Mouse (Mus musculus) heart, embryonic 10.5 days (tissue): ENCODE measurements around the gene Gga2. TPM values are rescaled to one million over a fixed set of nuclear protein-coding genes. Genes with fewer than 3 reads are reported as not detected.

Source experiments
- DNase-seq: peaks from one replicate; pipeline ENCODE4 v3.0.0-alpha.2; 2017; ENCODE audit warnings: low spot score
- H3K27ac ChIP-seq: fragments of 300-500 bp; sonication (generic); 2 replicates; pipeline ENCODE4 v1.5.1; 2016; ENCODE audit warnings: mild to moderate bottlenecking
- H3K27me3 ChIP-seq: fragments of 300-500 bp; sonication (generic); 2 replicates; pipeline ENCODE4 v1.6.1; 2016; ENCODE audit warnings: mild to moderate bottlenecking; ENCODE audit not compliant: poor library complexity, insufficient read depth, severe bottlenecking
- H3K36me3 ChIP-seq: fragments of 300-500 bp; sonication (generic); 2 replicates; pipeline ENCODE4 v1.6.1; 2016; ENCODE audit warnings: mild to moderate bottlenecking, moderate library complexity
- H3K4me1 ChIP-seq: fragments of 300-500 bp; sonication (generic); 2 replicates; pipeline ENCODE4 v1.6.1; 2016; ENCODE audit warnings: mild to moderate bottlenecking
- H3K4me3 ChIP-seq: fragments of 300-500 bp; sonication (generic); 2 replicates; pipeline ENCODE4 v1.5.1; 2016; ENCODE audit warnings: mild to moderate bottlenecking, moderate library complexity
- H3K9me3 ChIP-seq: fragments of 300-500 bp; sonication (generic); 2 replicates; pipeline ENCODE4 v1.6.1; 2016; ENCODE audit warnings: mild to moderate bottlenecking, moderate library complexity
- WGBS: fragments of 180-500 bp; shearing (Covaris S2); methylation state at CpG from one replicate; pipeline ENCODE4 v1.1.7; 2016; 5-methylcytosine and 5-hydroxymethylcytosine counted together
- polyA plus RNA-seq: library from polyadenylated mRNA; unstranded; fragments of >200 nt; fragmentation: Nextera tagmentation; extraction: Ambion mirVana; gene quantifications from 2 replicates; pipeline ENCODE4 v1.2.1, GENCODE M21; 2016

Gene Gga2
- 93.6 and 114 TPM in 2 replicates for polyA plus RNA-seq

DNA sequence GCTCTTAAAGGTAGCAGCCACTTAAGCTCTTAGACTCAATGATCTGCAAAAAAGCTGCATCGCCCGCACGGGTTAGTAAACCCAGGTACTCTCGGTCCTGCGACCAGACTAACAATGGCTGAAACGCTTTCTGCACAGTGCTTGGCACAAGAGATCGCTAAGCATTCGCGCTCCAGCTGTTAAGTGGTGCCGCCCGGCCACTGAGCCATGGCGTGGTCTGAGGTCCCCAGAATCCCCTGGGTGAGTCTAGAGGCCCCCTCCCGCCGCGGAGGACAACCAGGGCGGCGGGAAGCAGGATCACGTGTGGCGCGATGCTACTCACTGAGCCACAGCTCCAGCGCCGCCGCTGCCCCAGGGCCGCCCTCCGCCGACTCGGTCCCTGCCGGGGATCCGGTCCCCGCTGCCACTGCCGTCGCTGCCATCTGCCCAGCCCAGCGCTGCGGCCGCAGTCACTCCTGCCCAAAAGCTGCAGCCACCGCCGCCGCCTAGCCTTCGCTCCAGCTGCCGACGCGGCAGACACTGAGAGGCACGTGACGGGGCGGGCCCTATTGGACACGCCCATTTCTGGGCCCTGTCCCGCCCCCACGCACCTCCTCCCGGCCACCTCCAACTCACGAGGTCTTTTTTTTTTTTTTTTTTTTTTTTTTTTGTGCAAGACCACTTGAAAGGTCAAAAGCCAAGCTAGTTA is at the start of gene Gga2:
TSS of gene Gga2 (minus strand) at position 556 of the 688 bp plus-strand sequence.
- H3K27me3 ChIP-seq: no peaks in the 10 kb centered on the region
- H3K4me1 ChIP-seq: peaks cover 47% of the 10 kb centered on the region
- no peaks in the 10 kb centered on the region for H3K9me3 ChIP-seq
- H3K36me3 ChIP-seq: 0 out of 2 replicates have a peak, but pooled peaks cover 5% of the 10 kb centered on the region
- peak; percentile 95 for DNase-seq
- WGBS: under 1% methylated on average over 48 of the region's 50 CpGs
- H3K27ac ChIP-seq: peak within 1 kb of the TSS; percentile 94
- peak within 1 kb of the TSS; percentile 85 for H3K4me3 ChIP-seq

DNA sequence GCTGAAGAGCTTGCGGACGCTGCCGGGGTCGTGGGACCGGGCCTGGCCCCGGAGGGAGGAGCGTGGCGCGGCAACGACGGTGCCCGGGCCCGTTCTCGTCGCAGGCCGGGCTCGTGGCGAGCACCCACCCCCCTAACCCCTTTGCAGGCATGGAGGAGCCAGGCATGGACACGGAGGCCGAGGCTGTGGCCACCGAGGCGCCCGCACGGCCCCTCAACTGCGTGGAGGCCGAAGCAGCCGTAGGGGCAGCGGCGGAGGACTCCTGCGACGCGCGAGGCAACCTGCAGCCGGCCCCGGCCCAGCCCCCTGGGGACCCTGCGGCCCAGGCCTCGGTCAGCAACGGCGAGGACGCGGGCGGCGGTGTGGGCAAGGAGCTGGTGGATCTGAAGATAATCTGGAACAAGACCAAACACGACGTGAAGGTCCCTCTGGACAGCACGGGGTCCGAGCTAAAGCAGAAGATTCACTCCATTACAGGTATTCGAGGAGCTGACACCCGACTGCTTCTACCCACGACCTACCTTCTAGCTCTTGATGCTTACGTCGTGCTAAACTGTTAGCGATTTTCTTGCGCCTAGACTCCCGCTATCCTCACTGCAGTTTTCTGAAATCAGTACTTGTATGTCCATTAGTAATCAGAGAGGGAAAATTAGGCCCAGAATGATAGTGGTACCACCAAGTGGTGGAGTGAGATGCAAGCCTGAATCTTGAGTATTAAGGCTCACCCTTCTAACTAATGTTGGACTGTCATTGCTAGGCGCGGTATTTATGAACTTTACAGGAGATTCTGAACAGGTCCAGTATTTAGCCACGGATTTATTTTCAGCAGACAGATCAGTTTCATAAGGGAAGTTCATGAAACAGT is 46.7 kb upstream of the Gga2 start:
- 1% methylated on average over 58 of the region's 58 CpGs for WGBS
- H3K9me3 ChIP-seq: no peaks in the 10 kb centered on the region
- DNase-seq: peak; percentile 78
- H3K4me3 ChIP-seq: peak overlapping the region; percentile 99
- peak overlapping the region; percentile 98 for H3K27ac ChIP-seq
- H3K27me3 ChIP-seq: no peaks in the 10 kb centered on the region
- peaks cover 20% of the 10 kb centered on the region for H3K4me1 ChIP-seq
- H3K36me3 ChIP-seq: peaks cover 42% of the 10 kb centered on the region

GRCm38 (mm10) chr7:122066945-122067516 is 46.0 kb upstream of the Gga2 start, which contains the start of the genes Ubfd1 and Ears2:
Ubfd1 (plus strand) TSS chr7:122067175.
Ears2 (minus strand) TSS chr7:122067263.
- H3K9me3 ChIP-seq: no peaks in the 10 kb centered on the region
- H3K4me1 ChIP-seq: peaks cover 20% of the 10 kb centered on the region
- under 1% methylated on average over 60 of the region's 60 CpGs for WGBS
- peaks cover 42% of the 10 kb centered on the region for H3K36me3 ChIP-seq
- peak within 1 kb of the TSS; percentile 98 for H3K27ac ChIP-seq
- DNase-seq: peak; percentile 97
- H3K4me3 ChIP-seq: peak within 1 kb of the TSS; percentile 99
- no peaks in the 10 kb centered on the region for H3K27me3 ChIP-seq

- Histone ChIP-seq H3K36me3 (peaks cover 39% of the 10 kb centered on the region), H3K9me3 (no peaks in the 10 kb centered on the region), H3K4me1 (peaks cover 20% of the 10 kb centered on the region), H3K27ac (peak overlapping the region; percentile 98), H3K4me3 (peak overlapping the region; percentile 99), H3K27me3 (no peaks in the 10 kb centered on the region)
- no peak for DNase-seq
- WGBS: 16% methylated on average over 31 of the region's 31 CpGs
Observed at GRCm38 (mm10) chr7:122066102-122066944, 45.3 kb upstream of the Gga2 start.

- peak overlapping the region; percentile 98; the same call in 1 of the 2 replicates for H3K27ac ChIP-seq
- peaks cover 20% of the 10 kb centered on the region for H3K4me1 ChIP-seq
- no peaks in the 10 kb centered on the region for H3K9me3 ChIP-seq
- no peaks in the 10 kb centered on the region for H3K27me3 ChIP-seq
- peak overlapping the region; percentile 99 for H3K4me3 ChIP-seq
- H3K36me3 ChIP-seq: peaks cover 37% of the 10 kb centered on the region
- peak; percentile 45 for DNase-seq
- 39% methylated on average over 1 of the region's 1 CpGs for WGBS
Observed at GRCm38 (mm10) chr7:122065656-122066055, 44.6 kb upstream of the Gga2 start.

GRCm38 (mm10) chr7:122056633-122057032 is 35.6 kb upstream of the Gga2 start:
- H3K27me3 ChIP-seq: no peaks in the 10 kb centered on the region
- no peaks in the 10 kb centered on the region for H3K4me1 ChIP-seq
- 87% methylated on average over 5 of the region's 5 CpGs for WGBS
- H3K36me3 ChIP-seq: peaks cover 70% of the 10 kb centered on the region
- DNase-seq: no peak
- H3K27ac ChIP-seq: no peak overlapping the region
- H3K9me3 ChIP-seq: no peaks in the 10 kb centered on the region
- no peak overlapping the region for H3K4me3 ChIP-seq

- peaks cover 59% of the 10 kb centered on the region for H3K36me3 ChIP-seq
- 74% methylated on average over 1 of the region's 1 CpGs for WGBS
Observed at GRCm38 (mm10) chr7:122050834-122051233, 29.8 kb upstream of the Gga2 start.

GRCm38 (mm10) chr7:122048191-122048590 is 27.2 kb upstream of the Gga2 start:
- peaks cover 47% of the 10 kb centered on the region for H3K36me3 ChIP-seq
- 90% methylated on average over 9 of the region's 9 CpGs for WGBS
- H3K9me3 ChIP-seq: no peaks in the 10 kb centered on the region
- no peak for DNase-seq
- peak overlapping the region; percentile 87; the same call in 1 of the 2 replicates for H3K27ac ChIP-seq
- H3K4me1 ChIP-seq: peaks cover 49% of the 10 kb centered on the region
- H3K27me3 ChIP-seq: no peaks in the 10 kb centered on the region
- no peak overlapping the region for H3K4me3 ChIP-seq

More at GRCm38 (mm10) chr7:122050834-122051233, 29.8 kb upstream of the Gga2 start:
- no peak overlapping the region for H3K27ac ChIP-seq
- no peaks in the 10 kb centered on the region for H3K27me3 ChIP-seq
- H3K4me3 ChIP-seq: no peak overlapping the region
- peaks cover 33% of the 10 kb centered on the region for H3K4me1 ChIP-seq
- DNase-seq: no peak
- H3K9me3 ChIP-seq: no peaks in the 10 kb centered on the region

- H3K27me3 ChIP-seq: no peaks in the 10 kb centered on the region
- peaks cover 49% of the 10 kb centered on the region for H3K4me1 ChIP-seq
- DNase-seq: no peak
- peak overlapping the region; percentile 87 for H3K27ac ChIP-seq
- whole genome bisulfite sequencing: 29% methylated on average over 2 of the region's 2 CpGs
- peak overlapping the region; percentile 32; the same call in 1 of the 2 replicates for H3K4me3 ChIP-seq
- H3K36me3 ChIP-seq: peaks cover 49% of the 10 kb centered on the region
- no peaks in the 10 kb centered on the region for H3K9me3 ChIP-seq
Observed at GRCm38 (mm10) chr7:122046813-122047212, 25.8 kb upstream of the Gga2 start.

DNA sequence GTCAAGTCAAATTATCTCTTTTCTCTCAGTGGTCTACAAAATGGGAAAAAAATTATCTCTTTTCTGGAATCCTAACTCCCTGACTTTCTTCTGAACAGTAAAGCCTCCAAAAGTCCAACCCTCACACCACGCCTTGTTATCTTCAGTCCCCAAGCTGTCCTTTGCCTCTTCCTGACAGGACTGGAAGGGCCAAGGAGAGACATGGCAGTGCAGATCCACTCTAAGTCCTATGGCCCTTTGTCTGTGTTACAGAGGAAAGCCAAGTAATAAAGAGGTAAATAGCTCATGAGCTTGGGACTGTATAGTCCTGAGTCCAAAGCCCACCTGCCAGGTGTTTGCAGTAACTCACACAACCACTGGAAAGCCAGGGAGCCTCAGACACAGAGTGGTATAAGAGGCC is 24.7 kb upstream of the Gga2 start:
- WGBS: 33% methylated on average over 1 of the region's 1 CpGs
- peak overlapping the region; percentile 32 for H3K4me3 ChIP-seq
- peak overlapping the region; percentile 87 for H3K27ac ChIP-seq
- H3K4me1 ChIP-seq: peaks cover 49% of the 10 kb centered on the region
- no peak for DNase-seq
- H3K36me3 ChIP-seq: peaks cover 51% of the 10 kb centered on the region
- no peaks in the 10 kb centered on the region for H3K27me3 ChIP-seq
- H3K9me3 ChIP-seq: no peaks in the 10 kb centered on the region

DNA sequence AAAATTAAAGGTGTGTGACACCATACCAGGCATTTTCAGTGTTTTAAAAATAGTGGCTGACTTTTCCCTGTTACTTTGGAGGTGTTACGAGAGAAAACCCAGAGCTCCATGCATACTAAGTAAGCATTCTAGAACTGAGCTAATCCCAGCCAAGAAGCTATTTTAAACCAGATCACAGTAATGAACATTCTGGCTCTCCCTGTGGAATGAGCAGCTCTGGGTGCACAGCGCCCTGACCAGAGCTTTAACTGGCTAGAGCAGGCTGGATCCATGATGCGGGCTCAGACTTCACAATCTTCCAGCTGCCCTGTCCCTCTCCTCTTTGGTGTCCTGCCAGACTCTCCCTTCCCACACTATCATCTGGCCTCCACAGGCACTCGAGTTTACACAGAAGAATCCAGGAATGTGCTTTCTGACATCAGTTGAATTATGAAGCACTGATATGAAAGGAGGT is 24.2 kb upstream of the Gga2 start:
- H3K4me1 ChIP-seq: peaks cover 49% of the 10 kb centered on the region
- peak overlapping the region; percentile 32; the same call in 1 of the 2 replicates for H3K4me3 ChIP-seq
- 44% methylated on average over 4 of the region's 4 CpGs for WGBS
- no peaks in the 10 kb centered on the region for H3K9me3 ChIP-seq
- peaks cover 53% of the 10 kb centered on the region for H3K36me3 ChIP-seq
- H3K27me3 ChIP-seq: no peaks in the 10 kb centered on the region
- no peak for DNase-seq
- H3K27ac ChIP-seq: peak overlapping the region; percentile 87

- Histone ChIP-seq H3K27me3 (no peaks in the 10 kb centered on the region), H3K27ac (peak overlapping the region; percentile 87), H3K36me3 (peaks cover 64% of the 10 kb centered on the region), H3K4me3 (peak overlapping the region; percentile 3), H3K4me1 (peaks cover 48% of the 10 kb centered on the region), H3K9me3 (no peaks in the 10 kb centered on the region)
- WGBS: 81% methylated on average over 8 of the region's 8 CpGs
- DNase-seq: no peak
Observed at GRCm38 (mm10) chr7:122044106-122044505, 23.1 kb upstream of the Gga2 start.
